Mouse (Mus musculus): ENCODE results near the gene Smpdl3a.

Gene Smpdl3a

DNA sequence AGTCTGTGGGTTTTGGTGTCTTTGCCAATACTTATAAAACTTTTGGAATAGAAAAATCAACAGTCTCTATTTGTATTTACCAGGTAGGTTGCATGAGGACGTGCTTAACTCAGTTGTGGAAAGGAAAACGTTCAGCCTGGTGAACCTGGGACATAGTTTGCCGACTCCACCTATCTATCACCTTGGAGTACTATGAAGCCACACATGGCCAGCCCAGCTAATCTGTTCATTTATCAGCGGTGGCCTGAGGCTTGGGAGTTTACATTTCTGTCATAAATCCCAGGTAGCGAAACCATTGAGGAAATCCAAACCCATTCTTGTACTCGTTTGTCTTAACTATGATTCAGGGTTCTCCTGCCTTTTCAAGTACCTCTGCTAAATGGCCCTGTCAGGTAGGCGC is at the start of gene Smpdl3a:
TSS of gene Smpdl3a (plus strand) at position 318 of the 400 bp plus-strand sequence.
- no peak for DNase-seq (ENCODE audit: low read depth in 1 of 2, low spot score in 2 of 2)

DNA sequence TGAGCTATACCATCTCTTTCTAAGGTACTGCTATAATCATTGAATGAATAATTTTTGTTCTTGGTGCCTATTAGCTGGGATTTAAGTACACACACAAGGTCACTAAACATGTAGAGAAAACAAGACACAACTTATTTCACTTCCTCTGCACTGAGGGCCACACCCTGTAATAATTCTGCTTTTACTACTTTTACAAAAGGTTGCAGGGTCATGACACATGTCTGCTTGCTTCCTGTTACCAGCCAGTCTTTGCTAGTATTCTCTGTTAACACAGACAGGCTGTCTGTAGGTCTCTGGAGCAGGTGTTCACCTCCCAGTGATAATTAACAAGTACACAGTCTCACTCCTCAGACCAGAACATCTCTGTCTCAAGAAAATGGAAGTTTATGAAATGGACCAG is 48.7 kb upstream of the Smpdl3a start:
- peak; percentile 9 to 13 for DNase-seq (ENCODE audit: low read depth in 1 of 2, low spot score in 2 of 2)

DNA sequence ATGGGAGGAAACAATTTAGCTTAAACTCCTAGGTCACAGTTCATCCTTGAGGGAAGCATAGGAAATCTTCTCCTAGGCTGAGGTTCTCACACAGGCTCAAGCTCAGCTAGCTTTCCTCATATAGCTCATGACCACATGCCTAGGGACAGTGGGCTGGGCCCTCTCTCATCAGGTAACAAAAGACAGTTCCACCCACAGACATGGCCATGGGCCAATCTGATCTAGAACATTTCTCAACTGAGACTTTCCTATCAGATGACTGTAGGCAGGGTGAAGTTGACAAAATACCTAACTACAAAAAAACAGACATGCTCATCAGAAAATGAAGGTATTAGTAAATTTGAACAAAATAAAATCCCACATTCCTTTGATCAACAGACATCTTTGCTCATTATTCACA is 47.0 kb upstream of the Smpdl3a start:
- DNase-seq (ENCODE audit: low read depth in 1 of 2, low spot score in 2 of 2): no peak

DNA sequence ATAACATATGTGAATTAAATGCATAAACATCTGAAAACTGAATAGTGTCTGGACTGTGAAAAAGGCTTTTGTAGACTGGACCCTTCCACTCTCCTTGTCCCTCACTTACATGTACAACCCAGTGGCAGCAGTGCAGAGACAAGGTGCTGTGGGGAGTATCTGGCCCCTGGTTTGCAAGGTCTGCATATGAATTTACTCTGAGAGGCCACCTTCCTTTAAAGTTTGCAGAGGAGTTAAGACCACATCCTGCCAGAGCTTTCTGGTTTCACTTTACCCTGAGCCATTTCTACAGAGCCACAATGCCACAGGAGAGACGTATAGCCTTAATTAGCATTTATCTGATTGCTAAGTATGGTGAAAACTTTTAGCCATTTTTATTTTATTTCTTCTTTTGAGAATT is 40.8 kb upstream of the Smpdl3a start:
- no peak for DNase-seq (ENCODE audit: low read depth in 1 of 2, low spot score in 2 of 2)

DNA sequence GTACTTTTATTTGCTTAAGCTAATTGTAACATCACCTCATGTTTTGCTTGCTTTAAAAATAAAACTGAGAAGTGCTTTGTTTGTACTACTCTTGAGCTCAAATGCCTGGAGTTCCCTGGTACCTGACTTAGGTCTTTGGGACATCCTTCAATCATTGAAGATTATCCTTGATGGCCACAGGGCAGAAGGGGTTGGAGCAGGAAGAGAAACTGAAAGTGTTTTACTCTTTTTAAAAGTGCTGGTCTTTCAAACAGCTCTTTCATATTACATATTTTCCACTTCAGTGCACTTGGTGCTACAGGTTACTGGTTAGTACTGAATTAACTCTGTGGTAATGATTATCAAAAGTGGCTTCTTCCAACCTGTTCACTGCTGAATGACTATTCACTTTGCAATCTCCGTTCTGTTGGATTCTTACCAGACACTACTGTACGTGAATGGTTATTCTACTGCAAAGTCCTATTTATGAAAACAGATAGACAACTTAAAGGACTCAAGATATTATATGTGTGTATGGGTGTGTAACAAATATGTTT is 38.9 kb upstream of the Smpdl3a start:
- no peak for DNase-seq (ENCODE audit: low read depth in 1 of 2, low spot score in 2 of 2)

DNA sequence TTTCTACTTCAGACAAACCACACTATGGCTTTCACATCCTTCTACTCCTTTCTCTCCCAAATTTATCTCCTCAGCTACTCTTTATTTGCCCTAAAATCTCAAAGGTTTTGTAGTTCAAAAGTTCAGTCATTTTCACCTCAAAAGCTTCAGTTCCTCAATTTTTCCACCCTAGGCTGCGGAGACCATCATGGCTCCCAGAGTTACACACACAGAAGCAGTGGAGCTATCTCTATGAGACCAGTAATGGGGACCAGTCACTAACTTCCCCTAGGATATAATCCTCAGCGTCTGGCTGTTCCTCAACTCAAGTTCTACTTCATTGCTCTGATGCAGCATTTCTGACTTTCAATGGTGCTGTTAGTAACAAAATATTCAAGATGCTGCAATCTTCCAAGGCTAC is 35.1 kb upstream of the Smpdl3a start:
- DNase-seq (ENCODE audit: low read depth in 1 of 2, low spot score in 2 of 2): no peak

DNA sequence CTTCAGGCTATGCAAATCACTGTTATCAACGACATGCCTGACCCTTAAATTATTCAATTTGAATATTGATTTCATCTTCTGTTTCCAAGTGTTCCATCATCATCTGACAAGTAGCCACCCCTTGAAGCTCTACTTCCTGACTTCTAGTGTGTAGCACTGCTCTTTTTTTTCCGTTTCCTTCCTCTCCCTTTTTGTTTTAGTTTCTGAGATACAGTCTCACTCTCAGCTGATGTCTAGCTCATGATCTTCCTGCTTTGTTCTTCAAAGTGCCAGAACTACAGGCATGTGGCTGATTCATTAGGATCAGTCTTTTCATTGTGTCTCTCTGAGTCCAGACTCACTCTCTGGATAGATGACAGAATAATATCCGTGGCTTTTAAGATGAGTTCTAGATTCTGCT is 33.4 kb upstream of the Smpdl3a start:
- DNase-seq (ENCODE audit: low read depth in 1 of 2, low spot score in 2 of 2): no peak

DNA sequence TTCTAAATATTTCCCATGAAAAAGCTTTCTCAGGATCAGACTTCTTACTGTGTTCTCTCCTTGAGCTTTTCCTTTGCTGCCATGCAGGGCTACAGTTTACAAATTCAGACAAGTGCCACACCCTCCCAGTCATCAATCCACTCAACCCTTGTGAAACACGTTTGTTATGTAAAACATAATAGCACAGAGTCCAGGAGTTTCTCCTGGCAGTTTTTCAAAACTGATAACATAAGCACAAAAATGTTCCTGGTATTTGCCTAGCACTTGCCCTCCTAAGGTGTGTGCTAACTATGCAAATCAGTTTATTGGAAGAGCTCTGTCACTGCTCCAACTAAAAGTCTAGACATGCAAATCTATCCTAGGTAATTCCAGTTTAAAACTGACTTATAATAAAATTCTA is 31.1 kb upstream of the Smpdl3a start:
- DNase-seq (ENCODE audit: low read depth in 1 of 2, low spot score in 2 of 2): no peak

DNA sequence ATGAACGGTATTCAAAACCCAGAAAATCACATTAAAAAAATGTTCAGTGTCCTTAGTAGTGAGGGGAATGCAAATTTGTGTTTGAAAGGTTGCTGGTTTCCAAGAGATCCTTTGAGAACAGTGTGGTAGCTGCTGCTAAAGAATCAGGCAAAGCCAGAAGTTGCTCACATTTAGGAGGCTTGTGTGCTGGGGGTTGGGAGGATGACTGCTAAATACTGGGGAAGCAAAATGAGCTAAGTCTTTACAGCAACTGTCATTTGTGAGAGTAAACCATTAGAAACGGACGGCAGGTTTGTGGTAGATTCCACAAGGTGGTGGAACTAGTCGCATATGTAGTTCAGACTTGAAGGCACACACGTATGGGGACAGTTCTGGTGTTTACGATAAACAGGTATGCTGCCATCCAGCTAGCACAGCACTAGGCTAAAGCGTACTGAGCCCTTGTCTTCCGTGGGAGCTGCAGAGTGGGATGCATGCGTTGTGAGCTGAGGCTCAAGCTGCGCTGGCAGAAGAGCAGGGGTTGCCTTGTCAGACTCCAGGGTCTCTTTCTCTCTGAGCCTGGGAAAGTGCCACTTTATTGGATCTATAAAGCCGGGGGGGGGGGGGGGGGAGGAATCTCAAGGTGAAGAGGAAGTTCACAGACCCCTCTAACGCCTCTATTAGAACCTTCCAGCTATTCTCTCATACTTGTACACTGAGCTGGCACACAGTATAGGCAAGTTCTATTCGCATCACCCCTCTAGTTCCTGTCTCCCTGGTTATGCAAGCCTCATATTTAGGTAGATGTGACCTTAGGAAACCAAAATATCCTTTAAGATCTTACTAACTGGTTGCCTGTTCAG is 10.6 kb upstream of the Smpdl3a start:
- DNase-seq (ENCODE audit: low read depth in 1 of 2, low spot score in 2 of 2): no peak

DNA sequence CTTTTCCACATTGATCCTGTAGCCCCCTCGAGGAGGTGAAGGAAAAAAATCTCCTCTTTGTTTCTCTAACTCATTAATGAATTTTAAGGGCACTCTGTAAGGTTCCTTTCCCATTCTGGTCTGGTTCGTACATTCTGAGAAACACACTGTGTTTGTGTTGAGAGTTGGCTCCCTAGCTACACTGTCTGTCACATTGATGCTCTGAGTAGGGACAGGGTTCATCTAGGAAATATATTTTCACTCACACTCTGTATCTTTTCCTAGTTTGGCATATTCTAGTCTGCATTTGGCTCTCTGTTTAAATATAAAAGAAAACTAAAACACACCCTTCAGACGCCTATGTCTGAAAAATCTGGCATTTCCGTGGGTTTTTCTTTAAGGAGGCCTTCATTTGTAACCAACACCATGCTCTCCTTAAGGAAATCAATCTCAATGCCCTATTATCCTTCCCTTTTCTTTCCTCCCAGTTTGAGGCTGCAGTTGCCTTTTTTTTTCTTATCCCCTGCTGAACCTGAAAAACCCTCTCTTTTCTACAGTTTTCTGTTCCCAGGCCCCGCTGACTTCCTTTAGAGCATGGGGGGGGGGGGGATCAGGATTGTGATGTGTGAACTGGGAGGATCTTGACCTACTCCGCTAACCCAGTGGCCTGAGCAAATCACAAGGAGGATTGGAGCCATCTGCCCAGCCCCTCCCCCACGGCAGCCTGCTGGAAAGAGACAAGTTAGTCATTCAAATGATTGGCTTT is 9.8 kb upstream of the Smpdl3a start:
- DNase-seq (ENCODE audit: low read depth in 1 of 2, low spot score in 2 of 2): no peak

DNA sequence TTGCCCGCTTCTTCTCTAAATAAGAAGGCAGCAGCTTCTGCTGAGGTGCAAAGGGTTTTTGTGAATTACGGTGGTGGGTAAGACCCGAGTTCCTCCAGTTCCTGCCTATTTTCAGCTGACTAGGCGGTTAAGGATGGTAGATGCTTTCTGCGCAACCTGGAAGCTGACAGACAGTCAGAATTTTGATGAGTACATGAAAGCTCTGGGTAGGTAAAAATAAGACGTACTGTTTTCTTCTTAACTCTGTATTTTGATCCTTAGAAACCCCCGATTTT is 9.3 kb upstream of the Smpdl3a start, which contains the start of gene Fabp7:
TSS of gene Fabp7 (plus strand) at position 6 of the 275 bp plus-strand sequence.
- no peak for DNase-seq (ENCODE audit: low read depth in 1 of 2, low spot score in 2 of 2)

DNA sequence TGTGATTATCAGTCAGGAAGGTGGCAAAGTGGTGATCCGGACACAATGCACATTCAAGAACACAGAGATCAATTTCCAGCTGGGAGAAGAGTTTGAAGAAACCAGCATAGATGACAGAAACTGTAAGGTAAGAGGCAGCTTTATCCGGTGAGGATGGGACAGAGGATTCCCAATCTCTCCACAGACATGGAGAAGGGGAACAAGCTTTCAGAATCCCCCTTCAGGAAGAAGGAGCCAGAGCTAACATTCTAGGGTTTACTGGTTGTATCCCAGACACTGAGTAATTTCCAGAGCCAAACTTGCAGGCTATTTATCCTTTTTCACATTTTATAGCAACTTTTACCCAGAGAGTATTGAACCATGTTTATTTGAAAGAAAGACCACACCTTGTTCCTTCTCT is 8.6 kb upstream of the Smpdl3a start:
- DNase-seq (ENCODE audit: low read depth in 1 of 2, low spot score in 2 of 2): no peak

DNA sequence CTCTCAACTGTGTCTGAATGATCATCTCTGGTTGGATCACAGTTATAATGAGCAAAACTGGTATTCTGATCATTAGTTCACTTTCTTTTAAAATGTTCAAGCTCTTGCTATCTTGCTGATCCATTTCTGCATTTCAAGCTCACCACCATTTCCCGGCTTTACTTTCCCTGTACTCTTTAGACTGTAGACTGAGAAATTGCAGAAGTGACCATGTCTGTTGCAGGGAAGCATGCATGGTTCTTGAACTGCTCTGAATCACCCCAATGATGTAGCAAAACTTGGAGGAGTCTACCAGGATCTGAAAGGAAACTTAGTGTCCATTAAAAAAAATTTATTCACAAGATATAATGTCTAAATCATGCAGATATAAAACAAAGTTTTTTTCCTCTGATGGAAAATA is 1.2 kb upstream of the Smpdl3a start:
- peak in 1 of 2 experiments; percentile 10 for DNase-seq (ENCODE audit: low read depth in 1 of 2, low spot score in 2 of 2)

DNA sequence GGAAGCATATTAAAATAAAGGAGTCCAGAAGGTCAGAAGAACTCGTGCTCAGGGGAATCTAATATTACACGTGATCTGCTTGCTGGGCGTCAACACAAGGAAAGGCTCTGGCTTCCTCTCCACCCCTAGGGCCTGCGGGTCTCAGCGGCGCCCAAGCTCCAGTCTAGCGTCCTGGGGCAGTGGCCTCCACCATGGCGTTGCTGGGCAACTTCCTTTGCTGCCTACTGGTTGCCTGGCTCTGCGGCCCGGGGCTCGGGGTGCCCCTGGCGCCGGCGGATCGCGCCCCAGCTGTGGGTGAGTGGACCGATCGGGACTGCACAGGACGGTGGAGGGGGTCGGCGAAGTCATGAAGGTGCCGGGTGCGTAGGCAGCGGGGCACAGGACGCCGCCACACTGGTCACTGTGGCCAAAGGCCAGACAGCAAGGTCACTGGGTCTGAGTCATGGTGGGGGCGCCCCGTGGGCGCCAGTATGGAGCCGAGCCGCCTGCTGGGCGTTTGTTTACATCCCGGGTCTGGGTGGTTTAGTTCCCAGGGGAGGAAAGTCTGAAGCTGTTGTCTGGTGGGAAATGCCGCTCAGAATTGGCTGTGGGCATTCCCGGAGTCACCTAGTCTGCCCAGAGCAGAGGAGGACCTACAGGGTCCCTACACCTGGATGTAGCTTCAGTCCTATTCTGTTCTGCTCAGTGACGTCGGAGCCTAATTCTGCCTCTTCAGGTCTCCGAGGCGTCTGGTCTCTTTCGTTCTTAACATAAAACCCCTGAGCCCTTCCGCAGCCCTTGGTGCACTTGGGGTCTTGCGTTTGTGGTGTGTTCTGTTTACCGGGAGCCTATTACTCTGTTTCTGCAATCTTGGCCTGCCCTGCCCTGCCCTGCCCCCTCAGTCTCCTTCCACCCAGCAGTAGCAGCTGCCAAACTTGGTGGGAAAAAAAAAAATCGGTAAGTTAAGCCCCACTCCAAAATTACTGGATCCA is 641 bp downstream of the Smpdl3a start:
- peak in 1 of 2 experiments; percentile 56 for DNase-seq (ENCODE audit: low read depth in 1 of 2, low spot score in 2 of 2)

DNA sequence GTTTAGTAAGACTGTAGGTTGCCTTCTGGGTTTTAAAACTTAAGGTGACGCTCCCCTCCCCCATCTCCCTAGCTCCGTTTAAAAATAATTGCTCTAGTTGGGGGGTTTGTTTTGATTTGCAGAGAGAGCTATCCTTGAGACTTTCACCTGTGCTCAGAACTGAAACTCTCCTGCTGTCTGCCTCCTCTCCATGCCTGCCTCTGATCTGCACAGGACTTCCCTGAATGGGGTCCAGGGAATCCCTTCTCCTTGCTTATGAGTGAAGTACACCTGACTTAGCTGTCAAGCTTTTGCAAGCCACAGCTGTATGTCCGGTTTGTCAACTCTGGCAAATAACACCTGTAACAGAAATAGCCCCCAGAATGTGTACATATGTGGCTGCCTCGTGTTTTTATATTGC is 1.4 kb downstream of the Smpdl3a start:
- DNase-seq (ENCODE audit: low read depth in 1 of 2, low spot score in 2 of 2): no peak

DNA sequence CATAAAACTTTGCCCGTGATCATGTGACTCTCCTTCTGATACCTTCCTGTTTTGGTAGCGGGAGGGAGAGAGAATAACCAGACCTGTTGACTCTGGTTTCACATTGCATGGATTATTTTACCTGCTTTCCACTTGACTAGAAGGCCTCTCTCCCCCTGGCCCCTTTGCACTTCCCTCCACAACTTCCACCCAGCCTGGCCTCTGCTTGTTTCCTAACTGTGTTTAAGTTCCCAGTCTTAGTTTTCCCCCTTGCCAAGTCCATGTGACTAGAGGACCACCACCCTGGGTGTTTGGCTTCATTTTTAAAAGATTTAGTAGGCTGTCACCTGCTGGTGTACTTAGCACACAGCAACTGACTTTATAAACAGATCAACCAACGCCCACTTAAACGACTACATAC is 1.9 kb downstream of the Smpdl3a start:
- DNase-seq (ENCODE audit: low read depth in 1 of 2, low spot score in 2 of 2): peak in 1 of 2 experiments; percentile 16

DNA sequence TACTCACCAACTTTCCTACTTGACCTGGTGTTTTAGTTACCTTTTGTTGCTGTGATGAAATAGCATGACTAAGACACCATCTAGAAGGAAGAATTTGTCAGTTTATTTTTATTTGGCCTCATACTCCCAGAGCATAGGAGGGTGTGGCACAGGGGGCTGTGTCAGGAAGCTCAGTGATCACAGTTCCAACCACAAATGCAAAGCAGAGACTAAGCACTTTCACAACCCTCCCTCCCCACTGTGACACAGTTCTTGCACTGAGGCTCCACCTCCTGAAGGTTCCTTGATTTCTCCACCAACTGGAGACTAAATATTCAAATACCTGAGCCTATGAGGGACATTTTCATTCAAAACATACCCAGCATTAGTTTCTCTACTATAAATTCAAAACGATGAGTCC is 5.4 kb downstream of the Smpdl3a start:
- DNase-seq (ENCODE audit: low read depth in 1 of 2, low spot score in 2 of 2): peak in 1 of 2 experiments; percentile 13

DNA sequence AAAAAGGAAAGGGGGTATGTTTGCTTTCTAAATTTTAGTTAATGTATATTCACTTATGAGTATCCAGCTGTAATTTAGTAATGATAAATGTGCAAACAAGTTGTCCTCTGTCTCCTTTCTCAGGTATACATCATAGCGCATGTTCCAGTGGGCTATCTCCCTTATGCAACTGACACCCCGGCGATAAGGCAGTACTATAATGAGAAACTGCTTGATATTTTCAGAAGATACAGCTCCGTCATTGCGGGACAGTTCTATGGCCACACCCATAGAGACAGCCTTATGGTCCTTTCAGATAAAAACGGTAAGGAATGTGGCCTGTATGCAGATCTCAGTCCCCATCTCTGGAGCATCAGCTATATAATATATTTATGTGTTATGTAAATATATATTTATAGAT is 13.6 kb downstream of the Smpdl3a start:
- DNase-seq (ENCODE audit: low read depth in 1 of 2, low spot score in 2 of 2): no peak

DNA sequence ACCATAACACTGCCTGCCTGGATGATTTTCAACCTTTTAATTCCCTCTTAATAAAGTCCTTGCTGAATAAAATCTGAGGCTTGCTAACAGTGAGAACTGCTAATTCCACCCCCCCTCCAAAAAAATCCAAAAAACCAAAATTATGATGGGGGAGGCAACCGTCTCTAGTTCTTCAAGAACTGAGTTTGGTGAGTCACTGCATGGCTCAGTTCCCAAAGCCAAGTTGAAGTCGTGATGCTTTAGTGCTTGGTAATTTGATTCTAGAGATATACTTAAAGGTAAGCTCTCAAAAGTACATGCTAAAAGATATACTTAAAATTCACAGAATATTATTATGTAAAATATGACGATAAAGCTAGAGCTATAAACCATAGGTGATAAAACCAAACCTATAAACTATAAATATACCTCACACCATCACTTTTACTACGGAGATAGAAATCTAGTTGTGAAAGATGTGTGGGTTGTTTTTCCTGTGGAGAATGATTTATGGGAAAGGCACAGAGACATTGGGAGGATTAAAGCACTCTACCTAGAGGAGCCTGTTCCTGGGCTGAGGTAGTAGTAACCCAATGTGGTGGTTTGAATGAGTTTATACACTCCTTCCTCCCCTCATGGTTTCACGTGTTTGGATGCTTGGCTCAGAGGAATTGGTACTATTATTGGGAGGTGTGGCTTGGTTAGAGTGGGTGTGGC is 18.2 kb downstream of the Smpdl3a start:
- no peak for DNase-seq (ENCODE audit: low read depth in 1 of 2, low spot score in 2 of 2)

DNA sequence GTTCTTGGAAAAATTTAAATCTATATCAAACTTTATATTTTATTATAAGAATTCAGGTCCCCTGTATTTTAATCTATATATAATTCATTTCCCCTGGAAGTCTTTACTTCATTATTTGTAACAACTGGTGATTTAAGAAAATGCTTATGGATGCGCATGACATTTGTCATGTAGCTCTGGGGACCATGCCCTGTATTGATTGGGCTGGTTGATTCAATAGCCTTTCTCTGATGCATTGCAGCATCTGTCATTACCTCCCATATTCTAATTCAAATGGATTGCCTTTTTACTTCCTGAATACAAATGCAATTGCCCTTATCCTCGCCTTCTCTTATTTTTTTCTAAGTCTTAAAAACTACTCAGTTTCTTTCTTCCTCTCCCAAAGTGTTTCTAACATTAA is 20.2 kb downstream of the Smpdl3a start:
- DNase-seq (ENCODE audit: low read depth in 1 of 2, low spot score in 2 of 2): no peak

DNA sequence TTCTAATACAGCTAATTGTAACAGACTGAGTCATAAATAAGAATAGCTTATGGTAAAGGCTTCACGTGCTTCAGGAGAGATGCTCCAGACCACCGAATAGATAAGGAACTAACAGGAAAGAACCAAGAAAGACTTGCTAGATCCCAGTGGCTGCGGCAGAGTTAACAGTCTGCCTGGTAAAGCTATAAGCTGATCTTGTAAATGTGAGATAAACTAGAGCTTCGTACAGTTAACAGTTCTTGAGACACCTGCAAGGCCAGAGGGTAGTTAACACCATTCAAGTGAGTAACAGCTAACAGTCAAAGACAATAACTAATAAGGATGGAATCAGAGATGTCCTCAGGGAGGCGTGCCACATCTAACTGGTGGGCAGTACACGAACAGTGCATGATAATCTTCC is 21.7 kb downstream of the Smpdl3a start:
- DNase-seq (ENCODE audit: low read depth in 1 of 2, low spot score in 2 of 2): no peak

All from monocyte, adult 2 months (primary cell).